ENCODE assay signal across 10 mouse cellular contexts in genomic region chr10:78396625-78396885, GRCm38 (mm10). TPM values are rescaled to one million over a fixed set of nuclear protein-coding genes. Genes with fewer than 3 reads are reported as not detected.
DNase-seq lines count a peak whose midpoint lies in the region; ATAC-seq and TF ChIP-seq lines count a peak whose summit lies in the region.
"Had no signal": no experiment of that assay in that cellular context is flagged by ENCODE, and none has a peak within 500 bp of the region (broad histone marks: within the 10 kb centered on the region; RNA-seq: fewer than 3 reads in every experiment).

No protein-coding gene starts in this region.

- peak overlapping the region; percentile 38 for H3K4me2 ChIP-seq in forebrain, embryonic 14.5 days (ENCODE audit: low read length)
- no peak overlapping the region for H3K4me2 ChIP-seq in intestine, embryonic 16.5 days (ENCODE audit: low read depth, low read length)
- 0 out of 2 replicates have a peak overlapping the region, but pooled peaks have one; percentile 15 for H3K4me2 ChIP-seq in neural tube, embryonic 14.5 days (ENCODE audit: low read depth, low read length)
- H3K4me2 ChIP-seq: heart, embryonic 15.5 days had no signal

- peak; percentile 49 for ATAC-seq in forebrain, embryonic 14.5 days
- peak; percentile 5; the same call in 1 of the 2 replicates for ATAC-seq in intestine, embryonic 16.5 days
- ATAC-seq in neural tube, embryonic 14.5 days (ENCODE audit: low read depth) = peak; percentile 36; the same call in 1 of the 2 replicates

- intact Hi-C loops in left cerebral cortex, adult 2 months (cut with DNase I) = no loop called here

- H3K27me3 ChIP-seq in forebrain, embryonic 14.5 days (replicated peaks; ENCODE audit: control insufficient read depth, insufficient read depth, low read length) = peaks cover 10% of the 10 kb centered on the region; the same call in 1 of the 2 replicates
- H3K27me3 ChIP-seq in intestine, embryonic 16.5 days (replicated peaks; ENCODE audit: control insufficient read depth, insufficient read depth, low read length) = peaks cover 4% of the 10 kb centered on the region; the same call in 1 of the 2 replicates
- H3K27me3 ChIP-seq in neural tube, embryonic 14.5 days (ENCODE audit: control insufficient read depth, insufficient read depth, low read length) = peaks cover 1% of the 10 kb centered on the region; the same call in 1 of the 2 replicates

- H3K9ac ChIP-seq in forebrain, embryonic 14.5 days (ENCODE audit: low read length) = no peak overlapping the region
- no peak overlapping the region for H3K9ac ChIP-seq in intestine, embryonic 16.5 days (ENCODE audit: low read depth, low read length)
- H3K9ac ChIP-seq in neural tube, embryonic 14.5 days (replicated peaks; ENCODE audit: low read depth, low read length) = no peak overlapping the region
- H3K9ac ChIP-seq: heart, embryonic 15.5 days; liver, embryonic 14.5 days had no signal

- H3K36me3 ChIP-seq in forebrain, embryonic 14.5 days (ENCODE audit: control insufficient read depth, insufficient read depth, low read length) = peaks cover 30% of the 10 kb centered on the region
- peaks cover 15% of the 10 kb centered on the region for H3K36me3 ChIP-seq in intestine, embryonic 16.5 days (ENCODE audit: control insufficient read depth, insufficient read depth, low read length)
- H3K36me3 ChIP-seq in neural tube, embryonic 14.5 days (ENCODE audit: control insufficient read depth, insufficient read depth, low read length) = peaks cover 19% of the 10 kb centered on the region

- DNase-seq in left cerebral cortex, adult 2 months (ENCODE audit: extremely low spot score in 1 of 2, low spot score in 2 of 2) = no peak
- no peak for DNase-seq in left cerebral cortex, adult 9 months (ENCODE audit: low spot score in 2 of 2)
- DNase-seq in forebrain, embryonic 14.5 days (ENCODE audit: low spot score) = no peak
- no peak for DNase-seq in retina, postnatal 1 day
- no peak for DNase-seq in heart, adult 11 months
- no peak for DNase-seq in heart, adult 18-20 months

- WGBS in forebrain, embryonic 14.5 days = 48% methylated on average over 4 of the region's 4 CpGs
- 53% methylated on average over 4 of the region's 4 CpGs for WGBS in intestine, embryonic 16.5 days
- 55% methylated on average over 4 of the region's 4 CpGs for WGBS in neural tube, embryonic 14.5 days

- H3K27ac ChIP-seq in left cerebral cortex, adult 2 months = peak overlapping the region; percentile 47; the same call in 1 of the 2 replicates
- no peak overlapping the region for H3K27ac ChIP-seq in forebrain, embryonic 14.5 days (ENCODE audit: low read depth, low read length)
- no peak overlapping the region for H3K27ac ChIP-seq in intestine, embryonic 16.5 days (ENCODE audit: low read length)
- H3K27ac ChIP-seq in neural tube, embryonic 14.5 days (ENCODE audit: low read depth, low read length) = no peak overlapping the region
- H3K27ac ChIP-seq: heart, embryonic 15.5 days; liver, embryonic 14.5 days had no signal

- no peak overlapping the region for H3K4me3 ChIP-seq in left cerebral cortex, adult 2 months
- 0 out of 2 replicates have a peak overlapping the region, but pooled peaks have one; percentile 5 for H3K4me3 ChIP-seq in forebrain, embryonic 14.5 days (ENCODE audit: low read depth, low read length)
- H3K4me3 ChIP-seq in intestine, embryonic 16.5 days (ENCODE audit: low read length) = no peak overlapping the region
- H3K4me3 ChIP-seq in neural tube, embryonic 14.5 days (ENCODE audit: low read depth, low read length) = no peak overlapping the region
- H3K4me3 ChIP-seq: heart, embryonic 15.5 days had no signal

- H3K9me3 ChIP-seq in forebrain, embryonic 14.5 days (replicated peaks; ENCODE audit: control insufficient read depth, low read length) = no peaks in the 10 kb centered on the region
- no peaks in the 10 kb centered on the region for H3K9me3 ChIP-seq in intestine, embryonic 16.5 days (ENCODE audit: control insufficient read depth, low read length)
- H3K9me3 ChIP-seq in neural tube, embryonic 14.5 days (ENCODE audit: control insufficient read depth, low read length) = no peaks in the 10 kb centered on the region
- H3K9me3 ChIP-seq: heart, embryonic 15.5 days had no signal

- 0 out of 2 replicates have a peak, but pooled peaks cover 4% of the 10 kb centered on the region for H3K4me1 ChIP-seq in forebrain, embryonic 14.5 days (ENCODE audit: control insufficient read depth, insufficient read depth, low read length)
- no peaks in the 10 kb centered on the region for H3K4me1 ChIP-seq in intestine, embryonic 16.5 days (ENCODE audit: control insufficient read depth, insufficient read depth, low read length)
- H3K4me1 ChIP-seq in neural tube, embryonic 14.5 days (ENCODE audit: control insufficient read depth, insufficient read depth, low read length) = no peaks in the 10 kb centered on the region

- TF ChIP-seq CTCF in left cerebral cortex, adult 2 months (IDR thresholded peaks at IDR 0.05) = no peak

RNA-seq across cellular contexts. Expression of gene Rrp1, which starts 16.3 kb away (rescaled TPM):
- total RNA-seq in left cerebral cortex, adult 2 months (2021) = 100 to 1,000 TPM; 339 to 348 TPM
- polyA plus RNA-seq in forebrain, embryonic 14.5 days (2014; fragmentation: Nextera tagmentation; extraction: Ambion mirVana) = 251 and 315 TPM in 2 replicates
- 252 and 268 TPM in 2 replicates for polyA plus RNA-seq in intestine, embryonic 16.5 days (2015; fragmentation: Nextera tagmentation; extraction: Ambion mirVana)
- 312 and 336 TPM in 2 replicates for polyA plus RNA-seq in neural tube, embryonic 14.5 days (2014; fragmentation: Nextera tagmentation; extraction: Ambion mirVana)
- 10 to 100 TPM; 90.5 to 94.6 TPM for total RNA-seq in heart, adult 18-20 months (2021)

RNA-seq across cellular contexts. Expression of gene Cstb, which starts 28.9 kb away (rescaled TPM):
- total RNA-seq in left cerebral cortex, adult 2 months (2021) = 10 to 100 TPM; 41.0 to 41.7 TPM
- 119 and 142 TPM in 2 replicates for polyA plus RNA-seq in forebrain, embryonic 14.5 days (2014; fragmentation: Nextera tagmentation; extraction: Ambion mirVana)
- polyA plus RNA-seq in intestine, embryonic 16.5 days (2015; fragmentation: Nextera tagmentation; extraction: Ambion mirVana) = 288 and 325 TPM in 2 replicates
- polyA plus RNA-seq in neural tube, embryonic 14.5 days (2014; fragmentation: Nextera tagmentation; extraction: Ambion mirVana) = 96.7 and 110 TPM in 2 replicates
- total RNA-seq in heart, adult 18-20 months (2021) = 10 to 100 TPM; 25.5 to 33.5 TPM

RNA-seq across cellular contexts. Expression of gene Agpat3, which starts 44.3 kb away (rescaled TPM):
- 100 to 1,000 TPM; 246 to 255 TPM for total RNA-seq in left cerebral cortex, adult 2 months (2021)
- polyA plus RNA-seq in forebrain, embryonic 14.5 days (2014; fragmentation: Nextera tagmentation; extraction: Ambion mirVana) = 46.0 and 63.2 TPM in 2 replicates
- 30.0 and 42.5 TPM in 2 replicates for polyA plus RNA-seq in intestine, embryonic 16.5 days (2015; fragmentation: Nextera tagmentation; extraction: Ambion mirVana)
- 64.4 and 89.5 TPM in 2 replicates for polyA plus RNA-seq in neural tube, embryonic 14.5 days (2014; fragmentation: Nextera tagmentation; extraction: Ambion mirVana)
- total RNA-seq in heart, adult 18-20 months (2021) = 100 to 1,000 TPM; 214 to 237 TPM
